ENCODE assay signal across 9 mouse cellular contexts in genomic region chr7:139877167-139877792, GRCm38 (mm10). TPM values are rescaled to one million over a fixed set of nuclear protein-coding genes. Genes with fewer than 3 reads are reported as not detected.
DNase-seq lines count a peak whose midpoint lies in the region; ATAC-seq lines count a peak whose summit lies in the region.
"Had no signal": no experiment of that assay in that cellular context is flagged by ENCODE, and none has a peak within 500 bp of the region (broad histone marks: within the 10 kb centered on the region; RNA-seq: fewer than 3 reads in every experiment).

No protein-coding gene starts in this region.

- H3K9me3 ChIP-seq in midbrain, embryonic 12.5 days: no peaks in the 10 kb centered on the region
- H3K9me3 ChIP-seq in midbrain, embryonic 11.5 days (ENCODE audit: control insufficient read depth, low read length): no peaks in the 10 kb centered on the region
- no peaks in the 10 kb centered on the region for H3K9me3 ChIP-seq in forebrain, embryonic 14.5 days (replicated peaks; ENCODE audit: control insufficient read depth, low read length)
- H3K9me3 ChIP-seq in limb, embryonic 13.5 days: no peaks in the 10 kb centered on the region

- no peak overlapping the region for H3K9ac ChIP-seq in midbrain, embryonic 12.5 days (replicated peaks)
- no peak overlapping the region for H3K9ac ChIP-seq in midbrain, embryonic 11.5 days (ENCODE audit: low read length)
- H3K9ac ChIP-seq in forebrain, embryonic 14.5 days (ENCODE audit: low read length): no peak overlapping the region
- no peak overlapping the region for H3K9ac ChIP-seq in limb, embryonic 13.5 days

- no peak overlapping the region for H3K27ac ChIP-seq in midbrain, embryonic 12.5 days (replicated peaks)
- no peak overlapping the region for H3K27ac ChIP-seq in midbrain, embryonic 11.5 days (ENCODE audit: low read depth, low read length)
- H3K27ac ChIP-seq in forebrain, embryonic 14.5 days (ENCODE audit: low read depth, low read length): no peak overlapping the region
- H3K27ac ChIP-seq in limb, embryonic 13.5 days: no peak overlapping the region

- 0 out of 2 replicates have a peak, but pooled peaks cover 4% of the 10 kb centered on the region for H3K27me3 ChIP-seq in midbrain, embryonic 12.5 days
- H3K27me3 ChIP-seq in midbrain, embryonic 11.5 days (ENCODE audit: control insufficient read depth, insufficient read depth, low read length): no peaks in the 10 kb centered on the region
- H3K27me3 ChIP-seq in forebrain, embryonic 14.5 days (replicated peaks; ENCODE audit: control insufficient read depth, insufficient read depth, low read length): no peaks in the 10 kb centered on the region
- H3K27me3 ChIP-seq in limb, embryonic 13.5 days: 0 out of 2 replicates have a peak, but pooled peaks cover 1% of the 10 kb centered on the region

- no peaks in the 10 kb centered on the region for H3K4me1 ChIP-seq in midbrain, embryonic 12.5 days
- no peaks in the 10 kb centered on the region for H3K4me1 ChIP-seq in midbrain, embryonic 11.5 days (ENCODE audit: control insufficient read depth, insufficient read depth, low read length)
- H3K4me1 ChIP-seq in forebrain, embryonic 14.5 days (ENCODE audit: control insufficient read depth, insufficient read depth, low read length): no peaks in the 10 kb centered on the region
- H3K4me1 ChIP-seq in limb, embryonic 13.5 days: no peaks in the 10 kb centered on the region

- H3K36me3 ChIP-seq in midbrain, embryonic 12.5 days: peaks cover 15% of the 10 kb centered on the region; the same call in 1 of the 2 replicates
- H3K36me3 ChIP-seq in midbrain, embryonic 11.5 days (ENCODE audit: control insufficient read depth, insufficient read depth, low read length): no peaks in the 10 kb centered on the region
- no peaks in the 10 kb centered on the region for H3K36me3 ChIP-seq in forebrain, embryonic 14.5 days (ENCODE audit: control insufficient read depth, insufficient read depth, low read length)
- H3K36me3 ChIP-seq in limb, embryonic 13.5 days: no peaks in the 10 kb centered on the region

- 66% methylated on average over 10 of the region's 10 CpGs for WGBS in midbrain, embryonic 12.5 days
- 71% methylated on average over 10 of the region's 10 CpGs for WGBS in midbrain, embryonic 11.5 days
- WGBS in forebrain, embryonic 14.5 days: 70% methylated on average over 10 of the region's 10 CpGs
- WGBS in limb, embryonic 13.5 days: 75% methylated on average over 10 of the region's 10 CpGs

- no peak overlapping the region for H3K4me2 ChIP-seq in midbrain, embryonic 12.5 days (replicated peaks)
- no peak overlapping the region for H3K4me2 ChIP-seq in midbrain, embryonic 11.5 days
- H3K4me2 ChIP-seq in forebrain, embryonic 14.5 days (ENCODE audit: low read length): no peak overlapping the region
- H3K4me2 ChIP-seq in limb, embryonic 13.5 days (replicated peaks): no peak overlapping the region

- 0 out of 2 replicates have a peak, but pooled peaks have one; percentile 19 for ATAC-seq in midbrain, embryonic 12.5 days (ENCODE audit: low FRiP score, low read depth)
- ATAC-seq in midbrain, embryonic 11.5 days (ENCODE audit: low FRiP score): no peak
- ATAC-seq in forebrain, embryonic 14.5 days: peak; percentile 75; the same call in 1 of the 2 replicates
- ATAC-seq in limb, embryonic 13.5 days (ENCODE audit: low FRiP score, low read depth): peak; percentile 19; the same call in 1 of the 2 replicates

- DNase-seq in embryo, embryonic 10 days (ENCODE audit: low spot score): peak; percentile 41
- no peak for DNase-seq in embryo, embryonic 9.5 days (ENCODE audit: extremely low spot score)
- DNase-seq in midbrain, embryonic 11.5 days (ENCODE audit: low spot score, missing footprints): no peak
- DNase-seq in forebrain, embryonic 14.5 days (ENCODE audit: low spot score): peak; percentile 73
- DNase-seq in gastrocnemius, postnatal 25 days: no peak
- DNase-seq in gastrocnemius, adult 18-20 months (ENCODE audit: low spot score): no peak

- H3K4me3 ChIP-seq in midbrain, embryonic 12.5 days: no peak overlapping the region
- H3K4me3 ChIP-seq in midbrain, embryonic 11.5 days (ENCODE audit: low read depth, low read length): no peak overlapping the region
- H3K4me3 ChIP-seq in forebrain, embryonic 14.5 days (ENCODE audit: low read depth, low read length): no peak overlapping the region
- no peak overlapping the region for H3K4me3 ChIP-seq in limb, embryonic 13.5 days
- H3K4me3 ChIP-seq: erythroblast, embryonic 14.5 days had no signal

RNA-seq across cellular contexts. Expression of gene Kndc1, which starts 17.2 kb away (rescaled TPM):
- polyA plus RNA-seq in midbrain, embryonic 12.5 days (2016; fragmentation: Nextera tagmentation; extraction: Ambion mirVana): 1.2 and 1.5 TPM in 2 replicates
- 0.55 and 0.79 TPM in 2 replicates for polyA plus RNA-seq in midbrain, embryonic 11.5 days (2014; fragmentation: Nextera tagmentation; extraction: Ambion mirVana)
- 7.0 and 8.7 TPM in 2 replicates for polyA plus RNA-seq in forebrain, embryonic 14.5 days (2014; fragmentation: Nextera tagmentation; extraction: Ambion mirVana)
- polyA plus RNA-seq in limb, embryonic 13.5 days (2015; fragmentation: Nextera tagmentation; extraction: Ambion mirVana): 0.11 and 0.20 TPM in 2 replicates
- total RNA-seq in gastrocnemius, postnatal 25 days (2021): not detected
- not detected for total RNA-seq in gastrocnemius, adult 18-20 months (2021)
- polyA plus RNA-seq: erythroblast, embryonic 14.5 days had no signal

RNA-seq across cellular contexts. Expression of gene Adgra1, which starts 43.3 kb away (rescaled TPM):
- polyA plus RNA-seq in midbrain, embryonic 12.5 days (2016; fragmentation: Nextera tagmentation; extraction: Ambion mirVana): 27.0 and 30.3 TPM in 2 replicates
- polyA plus RNA-seq in midbrain, embryonic 11.5 days (2014; fragmentation: Nextera tagmentation; extraction: Ambion mirVana): 11.3 and 15.5 TPM in 2 replicates
- 7.4 and 8.1 TPM in 2 replicates for polyA plus RNA-seq in forebrain, embryonic 14.5 days (2014; fragmentation: Nextera tagmentation; extraction: Ambion mirVana)
- polyA plus RNA-seq in limb, embryonic 13.5 days (2015; fragmentation: Nextera tagmentation; extraction: Ambion mirVana): 0.05 and 0.13 TPM in 2 replicates
- under 1 TPM in 1 of 2 experiments, not detected in 1; 0.10 TPM for total RNA-seq in gastrocnemius, postnatal 25 days (2021)
- total RNA-seq in gastrocnemius, adult 18-20 months (2021): not detected
- polyA plus RNA-seq: erythroblast, embryonic 14.5 days had no signal

Comparison
In these comparisons a context has a peak if more than half of its experiments do, and no peak if none do; other contexts are left out.
1. DNase-seq: peak in embryo, embryonic 10 days (single experiment) and forebrain, embryonic 14.5 days (single experiment); none in embryo, embryonic 9.5 days (single experiment), midbrain, embryonic 11.5 days (single experiment), gastrocnemius, postnatal 25 days (single experiment) and gastrocnemius, adult 18-20 months (single experiment).